Mouse (Mus musculus) ZHBTc4 (cell line): ENCODE measurements around the gene Slc22a17.

Source experiments
- DNase-seq: peaks from one replicate; pipeline ENCODE4 v3.0.0-alpha.2; 2011; ENCODE audit warnings: low read depth, low spot score

The Slc22a17 gene

GRCm38 (mm10) chr14:54939434-54940175, 26.7 kb upstream of the Slc22a17 start:
- DNase-seq = peak; percentile 95

- no peak for DNase-seq
Observed at GRCm38 (mm10) chr14:54938431-54939219, 25.7 kb upstream of the Slc22a17 start.

GRCm38 (mm10) chr14:54937361-54938182, 24.6 kb upstream of the Slc22a17 start:
- no peak for DNase-seq

- DNase-seq = no peak
Observed at GRCm38 (mm10) chr14:54936831-54937160, 23.9 kb upstream of the Slc22a17 start.

- DNase-seq = no peak
Observed at GRCm38 (mm10) chr14:54935904-54936830, 23.2 kb upstream of the Slc22a17 start, which contains the start of gene Cmtm5. Gene Cmtm5, plus strand, starts transcription at chr14:54936261.

GRCm38 (mm10) chr14:54932645-54933150, 19.8 kb upstream of the Slc22a17 start, which contains the start of gene Il25:
Gene Il25, plus strand, starts transcription at chr14:54932695.
- DNase-seq = no peak

- peak; percentile 58 for DNase-seq
Observed at GRCm38 (mm10) chr14:54930431-54930830, 17.5 kb upstream of the Slc22a17 start.

DNA sequence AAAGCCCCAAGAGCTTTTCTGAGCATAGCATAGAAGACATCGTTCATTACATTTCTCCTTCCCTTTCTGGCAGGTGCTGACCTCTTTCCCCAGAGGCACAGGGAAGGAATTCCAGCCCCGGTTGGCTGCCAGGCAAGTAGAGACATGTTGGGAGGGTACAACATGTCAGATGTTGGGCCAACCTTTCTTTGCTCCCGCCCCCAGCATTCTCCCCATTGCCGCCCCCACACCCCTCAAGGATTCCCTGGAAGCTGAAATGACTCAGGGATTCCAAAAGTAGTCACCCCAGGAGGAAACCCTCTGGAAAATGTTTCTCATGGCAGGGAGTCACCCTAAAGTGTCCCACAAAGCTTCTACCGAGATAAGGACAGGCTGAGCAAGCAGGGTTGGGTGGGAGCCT, 16.9 kb upstream of the Slc22a17 start:
- no peak for DNase-seq

GRCm38 (mm10) chr14:54927296-54927695, 14.4 kb upstream of the Slc22a17 start:
- no peak for DNase-seq

- peak; percentile 76 for DNase-seq
Observed at GRCm38 (mm10) chr14:54926401-54927158, 13.6 kb upstream of the Slc22a17 start.

- peak; percentile 79 for DNase-seq
Observed at GRCm38 (mm10) chr14:54925349-54926342, 12.7 kb upstream of the Slc22a17 start, which contains the start of gene Efs. Gene Efs, minus strand, starts transcription at chr14:54926126.

DNA sequence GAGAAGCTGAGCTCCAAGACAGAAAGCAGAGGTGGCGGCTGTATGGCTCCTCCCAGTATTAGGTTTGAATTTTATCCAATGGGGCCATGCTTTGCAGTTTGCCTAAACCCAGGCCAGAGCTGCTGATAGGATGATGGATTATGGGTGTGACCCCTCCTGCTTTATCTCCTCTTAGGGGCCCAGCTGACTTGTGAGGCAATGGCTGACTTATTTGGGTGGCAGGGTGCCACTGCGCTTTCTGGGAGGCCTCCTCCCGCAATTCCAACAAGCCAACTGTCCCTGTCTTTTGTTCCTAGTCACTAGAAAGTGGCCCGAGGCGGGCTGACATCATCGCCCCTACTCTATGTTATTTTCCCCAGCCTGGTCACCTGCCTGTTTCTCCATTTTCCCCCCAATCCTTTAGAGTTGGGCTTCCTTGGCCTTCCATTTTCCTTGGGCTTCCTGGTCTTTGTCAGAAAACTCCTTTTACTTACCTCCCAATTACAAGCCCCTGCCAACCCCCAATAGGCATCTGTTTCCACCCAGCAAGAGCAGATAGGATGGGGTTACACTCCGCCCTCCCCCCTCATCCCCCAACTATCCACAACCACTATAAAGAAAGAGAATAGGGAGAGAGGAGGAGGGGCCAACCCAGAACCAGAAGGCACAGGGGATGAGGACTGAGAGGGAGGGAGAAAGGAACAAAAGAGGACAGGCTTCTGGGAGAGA, 11.9 kb upstream of the Slc22a17 start:
- peak; percentile 58 for DNase-seq

DNA sequence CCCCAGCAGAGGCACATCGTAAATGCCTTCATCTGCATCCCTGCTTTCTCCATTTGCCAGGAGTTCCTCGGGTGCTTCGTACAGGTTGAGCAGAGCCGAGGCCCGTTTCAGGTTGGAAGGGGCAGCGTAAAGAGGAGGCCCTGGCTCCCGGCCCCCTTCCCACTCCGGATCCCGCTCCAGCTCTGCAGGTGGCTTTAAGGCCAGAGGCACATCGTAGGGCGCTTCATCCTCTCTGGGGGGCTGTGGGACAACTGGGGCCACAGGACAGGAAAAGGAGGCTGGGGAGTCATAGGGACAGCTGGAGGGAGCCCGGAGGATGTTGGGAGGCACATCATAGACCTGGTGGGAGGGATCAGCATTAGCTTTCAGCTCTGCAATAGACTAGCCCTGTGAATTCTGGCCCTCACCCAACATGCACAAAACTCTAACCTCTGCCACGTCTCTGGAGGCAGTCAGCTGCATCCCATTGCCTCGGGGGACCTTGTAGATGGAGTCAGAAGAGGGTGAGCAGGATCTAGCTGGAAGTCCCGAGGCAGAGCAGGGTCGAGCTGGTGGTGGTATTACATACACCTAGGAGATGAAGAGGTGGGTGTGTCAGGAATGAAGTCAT, 7.2 kb upstream of the Slc22a17 start:
- no peak for DNase-seq

- DNase-seq = no peak
Observed at GRCm38 (mm10) chr14:54913343-54913742, 411 bp upstream of the Slc22a17 start.

- no peak for DNase-seq
Observed at GRCm38 (mm10) chr14:54912109-54912850, 652 bp downstream of the Slc22a17 start.

DNA sequence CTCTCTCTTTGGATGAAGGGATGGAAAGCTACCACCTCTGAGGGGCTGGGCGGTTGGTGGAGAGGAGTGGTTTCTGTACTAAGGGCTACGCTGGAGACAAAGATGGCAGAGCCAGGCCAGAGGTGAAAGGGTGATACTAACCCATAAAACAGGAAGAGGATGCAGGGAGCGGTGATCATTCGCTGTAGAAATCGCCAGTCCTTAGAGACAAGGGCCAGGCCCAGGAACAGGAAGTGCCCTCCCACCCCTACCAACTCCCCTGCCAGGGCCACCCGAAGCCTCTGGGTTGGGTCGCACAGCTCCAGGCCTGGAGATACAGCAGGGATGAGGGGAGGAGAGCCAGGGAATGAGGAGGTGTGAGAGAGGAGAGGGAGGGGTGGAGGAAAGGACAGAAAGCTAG, 4.2 kb downstream of the Slc22a17 start:
- no peak for DNase-seq

GRCm38 (mm10) chr14:54903641-54904040, 9.3 kb downstream of the Slc22a17 start:
- DNase-seq = no peak
